ENCODE assay signal across 10 mouse cellular contexts in genomic region chr11:60317376-60318102, GRCm38 (mm10). TPM values are rescaled to one million over a fixed set of nuclear protein-coding genes. Genes with fewer than 3 reads are reported as not detected.
A peak's percentile ranks its signal among the peaks of the same experiment; 100 is the strongest.
DNase-seq lines count a peak whose midpoint lies in the region; ATAC-seq and TF ChIP-seq lines count a peak whose summit lies in the region.
"Had no signal": no experiment of that assay in that cellular context is flagged by ENCODE, and none has a peak within 500 bp of the region (broad histone marks: within the 10 kb centered on the region; RNA-seq: fewer than 3 reads in every experiment).

No protein-coding gene starts in this region.

- H3K4me2 ChIP-seq in hindbrain, embryonic 14.5 days (replicated peaks), result no peak overlapping the region
- no peak overlapping the region for H3K4me2 ChIP-seq in hindbrain, embryonic 12.5 days (replicated peaks)
- no peak overlapping the region for H3K4me2 ChIP-seq in kidney, postnatal 0 days (ENCODE audit: low read length)

- H3K9ac ChIP-seq in hindbrain, embryonic 14.5 days, result no peak overlapping the region
- H3K9ac ChIP-seq in hindbrain, embryonic 12.5 days, result no peak overlapping the region
- no peak overlapping the region for H3K9ac ChIP-seq in kidney, postnatal 0 days (ENCODE audit: low read depth, low read length)

- H3K9me3 ChIP-seq in hindbrain, embryonic 14.5 days (ENCODE audit: control insufficient read depth, low read length), result no peaks in the 10 kb centered on the region
- no peaks in the 10 kb centered on the region for H3K9me3 ChIP-seq in hindbrain, embryonic 12.5 days (replicated peaks)
- no peaks in the 10 kb centered on the region for H3K9me3 ChIP-seq in kidney, postnatal 0 days (replicated peaks; ENCODE audit: low read length)

- H3K4me3 ChIP-seq in hindbrain, embryonic 14.5 days (replicated peaks; ENCODE audit: low read length), result no peak overlapping the region
- H3K4me3 ChIP-seq in hindbrain, embryonic 12.5 days, result no peak overlapping the region
- no peak overlapping the region for H3K4me3 ChIP-seq in kidney, postnatal 0 days (replicated peaks; ENCODE audit: low read depth, low read length)

- no peaks in the 10 kb centered on the region for H3K27me3 ChIP-seq in hindbrain, embryonic 14.5 days (ENCODE audit: control insufficient read depth, insufficient read depth, low read length)
- no peaks in the 10 kb centered on the region for H3K27me3 ChIP-seq in hindbrain, embryonic 12.5 days
- no peaks in the 10 kb centered on the region for H3K27me3 ChIP-seq in kidney, postnatal 0 days (ENCODE audit: insufficient read depth, low read length)

- no peak for ATAC-seq in hindbrain, embryonic 14.5 days (ENCODE audit: low FRiP score)
- ATAC-seq in hindbrain, embryonic 12.5 days (ENCODE audit: low FRiP score), result no peak
- 0 out of 2 replicates have a peak, but pooled peaks have one; percentile 23 for ATAC-seq in kidney, postnatal 0 days (replicated peaks; ENCODE audit: low FRiP score, low read depth)
- no peak for ATAC-seq in megakaryocyte, adult 5-6 weeks (ENCODE audit: poor library complexity, severe bottlenecking)

- TF ChIP-seq CTCF in kidney, postnatal 0 days (IDR thresholded peaks at IDR 0.05; ENCODE audit: low read depth), result no peak

- H3K27ac ChIP-seq in hindbrain, embryonic 14.5 days, result 0 out of 2 replicates have a peak overlapping the region, but pooled peaks have one; percentile 32
- no peak overlapping the region for H3K27ac ChIP-seq in hindbrain, embryonic 12.5 days
- H3K27ac ChIP-seq in kidney, postnatal 0 days, result peak overlapping the region; percentile 81

- peaks cover 45% of the 10 kb centered on the region for H3K4me1 ChIP-seq in hindbrain, embryonic 14.5 days (replicated peaks; ENCODE audit: control insufficient read depth, insufficient read depth, low read length)
- H3K4me1 ChIP-seq in hindbrain, embryonic 12.5 days, result peaks cover 32% of the 10 kb centered on the region
- H3K4me1 ChIP-seq in kidney, postnatal 0 days (replicated peaks; ENCODE audit: insufficient read depth, low read length), result peaks cover 38% of the 10 kb centered on the region; the same call in 1 of the 2 replicates

- 77% methylated on average over 7 of the region's 7 CpGs for WGBS in hindbrain, embryonic 14.5 days
- WGBS in hindbrain, embryonic 12.5 days, result 76% methylated on average over 7 of the region's 7 CpGs
- 41% methylated on average over 7 of the region's 7 CpGs for WGBS in kidney, postnatal 0 days

- no peaks in the 10 kb centered on the region for H3K36me3 ChIP-seq in hindbrain, embryonic 14.5 days (replicated peaks; ENCODE audit: control insufficient read depth, insufficient read depth)
- H3K36me3 ChIP-seq in hindbrain, embryonic 12.5 days, result no peaks in the 10 kb centered on the region
- no peaks in the 10 kb centered on the region for H3K36me3 ChIP-seq in kidney, postnatal 0 days (ENCODE audit: insufficient read depth, low read length)

- no peak for DNase-seq in hindbrain, embryonic 14.5 days (ENCODE audit: low spot score)
- DNase-seq in NIH3T3 (ENCODE audit: low read depth), result peak; percentile 31
- DNase-seq in adrenal gland, postnatal 14 days, result peak; percentile 43
- no peak for DNase-seq in kidney, postnatal 0 days (ENCODE audit: low spot score)
- DNase-seq in left cerebral cortex, adult 18-20 months (ENCODE audit: low spot score in 2 of 2), result no peak
- DNase-seq: cerebellum, adult 11-12 months; heart, postnatal 4 days; lung, postnatal 36 days had no signal

RNA-seq across cellular contexts. Expression of gene Tom1l2, which starts 35.2 kb away (rescaled TPM):
- polyA plus RNA-seq in hindbrain, embryonic 14.5 days (2014; fragmentation: Nextera tagmentation; extraction: Ambion mirVana), result 47.3 and 49.0 TPM in 2 replicates
- polyA plus RNA-seq in hindbrain, embryonic 12.5 days (2016; fragmentation: Nextera tagmentation; extraction: Ambion mirVana), result 40.8 and 45.4 TPM in 2 replicates
- total RNA-seq in adrenal gland, postnatal 14 days (2021), result 55.9 and 65.0 TPM in 2 replicates
- polyA plus RNA-seq in kidney, postnatal 0 days (2015; fragmentation: Nextera tagmentation; extraction: Ambion mirVana), result 27.9 and 29.9 TPM in 2 replicates
- total RNA-seq in left cerebral cortex, adult 18-20 months (2021), result 100 to 1,000 TPM; 218 to 221 TPM
- 6.0 and 6.3 TPM in 2 replicates for total RNA-seq in megakaryocyte, adult 5-6 weeks (2015)
- total RNA-seq in megakaryocyte, adult 5-6 weeks (2017), result 4.3 and 6.1 TPM in 2 replicates

RNA-seq across cellular contexts. Expression of gene Drc3, which starts 35.6 kb away (rescaled TPM):
- polyA plus RNA-seq in hindbrain, embryonic 14.5 days (2014; fragmentation: Nextera tagmentation; extraction: Ambion mirVana), result 6.1 and 6.9 TPM in 2 replicates
- 5.0 and 6.7 TPM in 2 replicates for polyA plus RNA-seq in hindbrain, embryonic 12.5 days (2016; fragmentation: Nextera tagmentation; extraction: Ambion mirVana)
- 1.6 TPM in 2 replicates for total RNA-seq in adrenal gland, postnatal 14 days (2021)
- polyA plus RNA-seq in kidney, postnatal 0 days (2015; fragmentation: Nextera tagmentation; extraction: Ambion mirVana), result 2.1 and 2.2 TPM in 2 replicates
- total RNA-seq in left cerebral cortex, adult 18-20 months (2021), result 10 to 100 TPM; 10.4 to 11.8 TPM
- 0.16 TPM in 1 of 2 replicates, not detected in the other for total RNA-seq in megakaryocyte, adult 5-6 weeks (2015)
- 0.11 and 0.98 TPM in 2 replicates for total RNA-seq in megakaryocyte, adult 5-6 weeks (2017)

Comparison
In these comparisons a context has a peak if more than half of its experiments do, and no peak if none do; other contexts are left out.
1. DNase-seq: peak in NIH3T3 (single experiment) and adrenal gland, postnatal 14 days (single experiment); none in hindbrain, embryonic 14.5 days (single experiment), kidney, postnatal 0 days (single experiment) and left cerebral cortex, adult 18-20 months (0 of 2).